Mouse (Mus musculus) adrenal gland, adult 18-20 months (tissue): ENCODE measurements around the gene Gm1123. TPM values are rescaled to one million over a fixed set of nuclear protein-coding genes. Genes with fewer than 3 reads are reported as not detected.

ENCODE experiments used
- DNase-seq, 2 experiments: peaks; one replicate each; pipeline ENCODE4 v3.0.0; 2021 to 2022; ENCODE audit warnings: low spot score in 2 of 2
- long read RNA-seq, 2 experiments: library from polyadenylated mRNA; stranded (forward); transcript quantifications; one replicate each; pipeline ENCODE4 v2.0.0; 2021
- total RNA-seq, 2 experiments: library from RNA; stranded (reverse); gene quantifications; 1 replicate in 1 of 2; 2 replicates in 1 of 2; pipeline ENCODE4 v1.2.3; 2021

Gene Gm1123
- not detected for total RNA-seq
- long read RNA-seq, experiment 1, result 0 reads
- long read RNA-seq, experiment 2, result 0 reads

GRCm38 (mm10) chr9:99035575-99035974 lies at the start of gene Gm1123:
Gm1123 (minus strand) TSS chr9:99035715.
- DNase-seq, result no peak

GRCm38 (mm10) chr9:99081718-99082117 lies 46.2 kb upstream of the Gm1123 start:
- DNase-seq, result no peak

GRCm38 (mm10) chr9:99081308-99081707 lies 45.8 kb upstream of the Gm1123 start:
- no peak for DNase-seq

- DNase-seq, result no peak
These were observed 45.1 kb upstream of the Gm1123 start for GRCm38 (mm10) chr9:99080657-99081056.

GRCm38 (mm10) chr9:99074462-99074861 lies 38.9 kb upstream of the Gm1123 start:
- no peak for DNase-seq

- DNase-seq, result no peak
These were observed 37.0 kb upstream of the Gm1123 start for GRCm38 (mm10) chr9:99072538-99072937.

- no peak for DNase-seq
These were observed 29.8 kb upstream of the Gm1123 start for GRCm38 (mm10) chr9:99065311-99065710.

GRCm38 (mm10) chr9:99064216-99064615 lies 28.7 kb upstream of the Gm1123 start:
- no peak for DNase-seq

GRCm38 (mm10) chr9:99062544-99062943 lies 27.0 kb upstream of the Gm1123 start:
- DNase-seq, result peak; percentile 73 to 79

GRCm38 (mm10) chr9:99057751-99058150 lies 22.2 kb upstream of the Gm1123 start:
- DNase-seq, result no peak

- no peak for DNase-seq
These were observed 14.2 kb upstream of the Gm1123 start for GRCm38 (mm10) chr9:99049760-99050159.

GRCm38 (mm10) chr9:99048724-99049250 lies 13.3 kb upstream of the Gm1123 start:
- no peak for DNase-seq

GRCm38 (mm10) chr9:99044761-99045160 lies 9.2 kb upstream of the Gm1123 start:
- DNase-seq, result no peak

GRCm38 (mm10) chr9:99042641-99043040 lies 7.1 kb upstream of the Gm1123 start:
- DNase-seq, result no peak

- DNase-seq, result no peak
These were observed 6.5 kb upstream of the Gm1123 start for GRCm38 (mm10) chr9:99041994-99042393.

- DNase-seq, result no peak
These were observed 1.4 kb downstream of the Gm1123 start for GRCm38 (mm10) chr9:99034111-99034510.

GRCm38 (mm10) chr9:99032031-99032430 lies 3.5 kb downstream of the Gm1123 start:
- DNase-seq, result no peak

- no peak for DNase-seq
These were observed 13.8 kb downstream of the Gm1123 start for GRCm38 (mm10) chr9:99021751-99022150.

- no peak for DNase-seq
These were observed 14.3 kb downstream of the Gm1123 start for GRCm38 (mm10) chr9:99021166-99021565.

GRCm38 (mm10) chr9:99017679-99018078 lies 17.8 kb downstream of the Gm1123 start:
- DNase-seq, result no peak

- no peak for DNase-seq
These were observed 18.8 kb downstream of the Gm1123 start for GRCm38 (mm10) chr9:99016759-99017158.

GRCm38 (mm10) chr9:99016301-99016700 lies 19.2 kb downstream of the Gm1123 start:
- no peak for DNase-seq

GRCm38 (mm10) chr9:99009898-99010199 lies 25.7 kb downstream of the Gm1123 start:
- DNase-seq, result no peak
